Mouse (Mus musculus): ENCODE data around the gene Zfand4.

Gene Zfand4

DNA sequence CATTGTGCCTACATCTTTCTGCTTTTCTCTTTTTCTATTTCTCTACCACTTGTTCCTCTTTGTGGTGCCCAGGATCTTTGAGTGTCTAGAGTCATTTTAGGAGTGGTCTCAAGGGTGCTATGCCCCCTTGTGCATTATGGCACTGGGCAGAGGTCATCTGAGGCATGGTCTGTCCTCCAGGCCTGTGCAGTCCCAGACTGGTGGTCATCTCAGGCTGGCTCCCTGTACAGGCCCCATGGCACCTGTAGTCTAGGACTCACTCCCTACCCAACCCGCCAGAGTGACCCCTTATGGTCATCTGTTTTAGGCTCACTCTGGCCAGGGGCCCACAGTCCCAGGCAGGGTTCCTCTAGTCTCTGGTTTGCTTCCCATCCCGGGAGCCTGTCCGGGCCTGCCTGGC, 107.5 kb downstream of the Zfand4 start:
- no peak for DNase-seq (ENCODE audit: low spot score in 2 of 2)

DNA sequence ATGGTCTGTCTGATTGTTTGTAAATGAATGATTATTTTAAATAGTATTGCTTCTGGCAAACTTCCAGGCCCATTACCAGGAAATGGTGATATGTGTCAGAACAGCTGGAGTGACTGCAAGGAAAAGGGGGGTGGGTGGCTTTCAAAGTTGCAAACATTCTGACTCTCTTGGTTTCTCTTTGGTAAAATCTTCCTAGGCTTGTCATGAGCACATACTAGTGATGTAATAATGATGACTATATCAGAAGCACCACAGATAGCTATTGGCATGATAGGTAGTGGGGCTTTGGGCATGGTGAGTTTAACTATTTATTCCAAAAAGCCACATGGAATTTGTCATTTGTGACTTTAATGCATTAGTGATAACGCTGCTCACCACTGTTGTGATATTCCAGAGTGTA, 110.1 kb downstream of the Zfand4 start:
- no peak for DNase-seq (ENCODE audit: low spot score in 2 of 2)

GRCm38 (mm10) chr6:116374618-116375017, 110.6 kb downstream of the Zfand4 start:
- no peak for DNase-seq (ENCODE audit: low spot score in 2 of 2)

GRCm38 (mm10) chr6:116378892-116379291, 114.9 kb downstream of the Zfand4 start:
- DNase-seq (ENCODE audit: low spot score in 2 of 2), result no peak
